Mouse (Mus musculus): ENCODE data around the gene Sgms1.

DNA sequence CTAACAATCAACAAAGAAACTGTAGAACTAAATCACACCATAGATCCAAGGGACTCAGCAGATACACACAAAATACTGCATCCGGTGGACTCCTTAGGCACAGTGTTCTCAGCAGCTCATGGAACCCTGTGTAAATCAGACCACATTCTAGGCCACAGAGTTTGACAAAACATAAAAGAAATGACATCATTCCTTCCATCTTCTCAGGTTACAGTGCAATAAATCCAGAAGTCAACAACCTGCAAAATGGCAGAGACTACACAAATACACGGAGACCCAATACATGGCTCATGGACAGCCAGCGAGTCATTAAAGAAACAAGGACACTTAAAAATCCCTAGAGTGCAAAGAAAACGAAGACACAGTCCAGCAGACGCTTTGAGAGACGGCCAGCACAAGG lies 51.8 kb downstream of the Sgms1 start:
- TF ChIP-seq POLR2A (IDR thresholded peaks at IDR 0.05; ENCODE audit: low read depth, low read length), result no peak
- no peak for TF ChIP-seq CTCF (IDR thresholded peaks at IDR 0.05; ENCODE audit: extremely low read depth, insufficient read depth, insufficient read length, insufficient replicate concordance)
